Mouse (Mus musculus) embryonic facial prominence, embryonic 13.5 days (tissue): ENCODE measurements at regions not wholly inside any gene's neighbourhood (a gene's known extent, or its start where the extent isn't known, plus 50 kb on each side); places are given as distances from the start of the nearest gene placed in this dataset.

Source experiments
- ATAC-seq: fragments of 200-750 bp; cut with Nextera tagmentation; 2 replicates; pipeline ENCODE4 v1.8.0; 2017; ENCODE audit warnings: low read depth; ENCODE audit not compliant: insufficient number of reproducible peaks, insufficient read depth, low FRiP score, low TSS enrichment
- H3K27ac ChIP-seq: fragments of 300-500 bp; sonication (generic); 2 replicates; pipeline ENCODE4 v1.5.1; 2015; ENCODE audit warnings: moderate library complexity, mild to moderate bottlenecking, inconsistent platforms
- H3K27me3 ChIP-seq: fragments of 300-500 bp; sonication (generic); 2 replicates; pipeline ENCODE4 v1.6.1; 2015; ENCODE audit warnings: mild to moderate bottlenecking, inconsistent platforms
- H3K36me3 ChIP-seq: fragments of 300-500 bp; sonication (generic); 2 replicates; pipeline ENCODE4 v1.6.1; 2015; ENCODE audit warnings: mild to moderate bottlenecking, inconsistent platforms
- H3K4me1 ChIP-seq: fragments of 300-500 bp; sonication (generic); 2 replicates; pipeline ENCODE4 v1.6.1; 2015; ENCODE audit warnings: inconsistent platforms
- H3K4me2 ChIP-seq: fragments of 300-500 bp; sonication (generic); 2 replicates; pipeline ENCODE4 v1.6.1; 2015; ENCODE audit warnings: moderate library complexity, mild to moderate bottlenecking, inconsistent platforms
- H3K4me3 ChIP-seq: fragments of 300-500 bp; sonication (generic); 2 replicates; pipeline ENCODE4 v1.5.1; 2015; ENCODE audit warnings: mild to moderate bottlenecking, inconsistent platforms
- H3K9ac ChIP-seq: fragments of 300-500 bp; sonication (generic); 2 replicates; pipeline ENCODE4 v1.6.1; 2015; ENCODE audit warnings: mild to moderate bottlenecking, inconsistent platforms
- H3K9me3 ChIP-seq: fragments of 300-500 bp; sonication (generic); 2 replicates; pipeline ENCODE4 v1.6.1; 2016; ENCODE audit warnings: inconsistent platforms
- WGBS: fragments of 180-500 bp; shearing (Covaris S2); methylation state at CpG from one replicate; pipeline ENCODE4 v1.1.7; 2015; ENCODE audit warnings: mixed read lengths; 5-methylcytosine and 5-hydroxymethylcytosine counted together

- Histone ChIP-seq H3K4me3 (no peak overlapping the region), H3K9ac (no peak overlapping the region), H3K9me3 (no peaks in the 10 kb centered on the region), H3K27me3 (no peaks in the 10 kb centered on the region), H3K36me3 (no peaks in the 10 kb centered on the region), H3K4me1 (peaks cover 10% of the 10 kb centered on the region), H3K27ac (no peak overlapping the region), H3K4me2 (no peak overlapping the region)
- WGBS: 64% methylated on average over 6 of the region's 6 CpGs
- no peak for ATAC-seq
Observed at GRCm38 (mm10) chr16:51911109-51911765, 119.8 kb upstream of the Cblb start.

- H3K27ac ChIP-seq: no peak overlapping the region
- H3K4me3 ChIP-seq: no peak overlapping the region
- no peaks in the 10 kb centered on the region for H3K27me3 ChIP-seq
- H3K36me3 ChIP-seq: no peaks in the 10 kb centered on the region
- H3K4me1 ChIP-seq: peaks cover 22% of the 10 kb centered on the region
- no peaks in the 10 kb centered on the region for H3K9me3 ChIP-seq
- H3K4me2 ChIP-seq: peak overlapping the region; percentile 28
- ATAC-seq: no peak
- 32% methylated on average over 17 of the region's 17 CpGs for WGBS
- H3K9ac ChIP-seq: no peak overlapping the region
Observed at GRCm38 (mm10) chr16:51915034-51915928, 115.7 kb upstream of the Cblb start.

GRCm38 (mm10) chr16:51915929-51916308 is 115.1 kb upstream of the Cblb start:
- Histone ChIP-seq H3K4me3 (no peak overlapping the region), H3K27me3 (no peaks in the 10 kb centered on the region), H3K9me3 (no peaks in the 10 kb centered on the region), H3K9ac (no peak overlapping the region), H3K4me2 (peak overlapping the region; percentile 28), H3K36me3 (no peaks in the 10 kb centered on the region), H3K27ac (peak overlapping the region; percentile 35; the same call in 1 of the 2 replicates), H3K4me1 (peaks cover 22% of the 10 kb centered on the region)
- WGBS: 55% methylated on average over 13 of the region's 13 CpGs
- ATAC-seq: no peak

- H3K27ac ChIP-seq: peak overlapping the region; percentile 35; the same call in 1 of the 2 replicates
- no peaks in the 10 kb centered on the region for H3K9me3 ChIP-seq
- H3K27me3 ChIP-seq: no peaks in the 10 kb centered on the region
- ATAC-seq: no peak
- H3K4me3 ChIP-seq: no peak overlapping the region
- H3K9ac ChIP-seq: no peak overlapping the region
- H3K36me3 ChIP-seq: no peaks in the 10 kb centered on the region
- WGBS: 45% methylated on average over 5 of the region's 5 CpGs
- H3K4me2 ChIP-seq: peak overlapping the region; percentile 28; the same call in 1 of the 2 replicates
- peaks cover 22% of the 10 kb centered on the region for H3K4me1 ChIP-seq
Observed at GRCm38 (mm10) chr16:51916337-51916736, 114.7 kb upstream of the Cblb start.

GRCm38 (mm10) chr16:51916820-51917219 is 114.2 kb upstream of the Cblb start:
- WGBS: 73% methylated on average over 3 of the region's 3 CpGs
- H3K9ac ChIP-seq: no peak overlapping the region
- no peak for ATAC-seq

GRCm38 (mm10) chr16:51917540-51917939 is 113.5 kb upstream of the Cblb start:
- 16% methylated on average over 2 of the region's 2 CpGs for WGBS
- no peak for ATAC-seq
- Histone ChIP-seq H3K9me3 (no peaks in the 10 kb centered on the region), H3K36me3 (no peaks in the 10 kb centered on the region), H3K27me3 (no peaks in the 10 kb centered on the region), H3K4me3 (no peak overlapping the region), H3K27ac (no peak overlapping the region), H3K9ac (no peak overlapping the region), H3K4me2 (no peak overlapping the region), H3K4me1 (peaks cover 22% of the 10 kb centered on the region)

More at GRCm38 (mm10) chr16:51916820-51917219, 114.2 kb upstream of the Cblb start:
- Histone ChIP-seq H3K4me3 (no peak overlapping the region), H3K27me3 (no peaks in the 10 kb centered on the region), H3K36me3 (no peaks in the 10 kb centered on the region), H3K4me1 (peaks cover 22% of the 10 kb centered on the region), H3K4me2 (no peak overlapping the region), H3K27ac (no peak overlapping the region), H3K9me3 (no peaks in the 10 kb centered on the region)

- no peak for ATAC-seq
- H3K27ac ChIP-seq: no peak overlapping the region
- H3K4me1 ChIP-seq: peaks cover 14% of the 10 kb centered on the region
- no peaks in the 10 kb centered on the region for H3K36me3 ChIP-seq
- 71% methylated on average over 4 of the region's 4 CpGs for WGBS
- H3K4me3 ChIP-seq: no peak overlapping the region
- H3K4me2 ChIP-seq: no peak overlapping the region
- H3K27me3 ChIP-seq: no peaks in the 10 kb centered on the region
- no peaks in the 10 kb centered on the region for H3K9me3 ChIP-seq
- H3K9ac ChIP-seq: no peak overlapping the region
Observed at GRCm38 (mm10) chr16:51921025-51921424, 110.0 kb upstream of the Cblb start.

- Histone ChIP-seq H3K9me3 (no peaks in the 10 kb centered on the region), H3K4me1 (peaks cover 2% of the 10 kb centered on the region; the same call in 1 of the 2 replicates), H3K36me3 (no peaks in the 10 kb centered on the region), H3K4me3 (no peak overlapping the region), H3K27me3 (no peaks in the 10 kb centered on the region), H3K4me2 (no peak overlapping the region), H3K27ac (no peak overlapping the region), H3K9ac (no peak overlapping the region)
- 71% methylated on average over 3 of the region's 3 CpGs for WGBS
- no peak for ATAC-seq
Observed at GRCm38 (mm10) chr16:51922589-51922988, 108.4 kb upstream of the Cblb start.

- no peak overlapping the region for H3K4me3 ChIP-seq
- H3K27ac ChIP-seq: no peak overlapping the region
- H3K27me3 ChIP-seq: no peaks in the 10 kb centered on the region
- H3K9me3 ChIP-seq: no peaks in the 10 kb centered on the region
- H3K4me1 ChIP-seq: no peaks in the 10 kb centered on the region
- WGBS: 87% methylated on average over 3 of the region's 3 CpGs
- ATAC-seq: no peak
- H3K36me3 ChIP-seq: no peaks in the 10 kb centered on the region
- no peak overlapping the region for H3K9ac ChIP-seq
- H3K4me2 ChIP-seq: no peak overlapping the region
Observed at GRCm38 (mm10) chr16:51925639-51926038, 105.4 kb upstream of the Cblb start.

GRCm38 (mm10) chr16:51933122-51933521 is 97.9 kb upstream of the Cblb start:
- no peaks in the 10 kb centered on the region for H3K4me1 ChIP-seq
- no peak overlapping the region for H3K4me2 ChIP-seq
- H3K27me3 ChIP-seq: no peaks in the 10 kb centered on the region
- no peaks in the 10 kb centered on the region for H3K9me3 ChIP-seq
- no peak overlapping the region for H3K27ac ChIP-seq
- no peak overlapping the region for H3K4me3 ChIP-seq
- no peaks in the 10 kb centered on the region for H3K36me3 ChIP-seq
- no peak overlapping the region for H3K9ac ChIP-seq
- ATAC-seq: no peak
- 81% methylated on average over 2 of the region's 2 CpGs for WGBS

- no peak overlapping the region for H3K4me3 ChIP-seq
- H3K27ac ChIP-seq: no peak overlapping the region
- no peaks in the 10 kb centered on the region for H3K4me1 ChIP-seq
- ATAC-seq: no peak
- 76% methylated on average over 3 of the region's 3 CpGs for WGBS
- H3K27me3 ChIP-seq: no peaks in the 10 kb centered on the region
- no peak overlapping the region for H3K4me2 ChIP-seq
- H3K36me3 ChIP-seq: no peaks in the 10 kb centered on the region
- no peaks in the 10 kb centered on the region for H3K9me3 ChIP-seq
- H3K9ac ChIP-seq: no peak overlapping the region
Observed at GRCm38 (mm10) chr16:51933965-51934364, 97.1 kb upstream of the Cblb start.

GRCm38 (mm10) chr16:51937298-51937697 is 93.7 kb upstream of the Cblb start:
- 80% methylated on average over 9 of the region's 9 CpGs for WGBS
- Histone ChIP-seq H3K9ac (no peak overlapping the region), H3K27me3 (no peaks in the 10 kb centered on the region), H3K4me3 (no peak overlapping the region), H3K4me2 (no peak overlapping the region), H3K36me3 (no peaks in the 10 kb centered on the region), H3K9me3 (no peaks in the 10 kb centered on the region), H3K27ac (no peak overlapping the region), H3K4me1 (no peaks in the 10 kb centered on the region)
- no peak for ATAC-seq
